ENCODE assay signal across 8 mouse cellular contexts in genomic region chr10:58377592-58378197, GRCm38 (mm10).
DNase-seq lines count a peak whose midpoint lies in the region; ATAC-seq lines count a peak whose summit lies in the region.

No protein-coding gene starts in this region.

- peak; percentile 60 to 69 for DNase-seq in cerebellum, postnatal 10 days
- DNase-seq in right cerebral cortex, postnatal 14 days: peak; percentile 35
- DNase-seq in right cerebral cortex, postnatal 10 days (ENCODE audit: low spot score in 2 of 2): no peak
- DNase-seq in embryo, embryonic 9.5 days (ENCODE audit: extremely low spot score): peak; percentile 44
- peak; percentile 47 to 69 for DNase-seq in kidney, postnatal 36 days
- DNase-seq in naive thymus-derived CD4-positive, alpha-beta T cell, adult 2 months (ENCODE audit: low read depth): peak; percentile 81
- DNase-seq in frontal cortex, postnatal 10 days (ENCODE audit: low spot score in 2 of 2): no peak

- no peak for ATAC-seq in cerebellum, adult (ENCODE audit: insufficient number of reproducible peaks, low FRiP score, low TSS enrichment)

Comparison
In these comparisons a context has a peak if more than half of its experiments do, and no peak if none do; other contexts are left out.
1. DNase-seq: peak in cerebellum, postnatal 10 days (2 of 2), right cerebral cortex, postnatal 14 days (single experiment), embryo, embryonic 9.5 days (single experiment), kidney, postnatal 36 days (2 of 2) and naive thymus-derived CD4-positive, alpha-beta T cell, adult 2 months (single experiment); none in right cerebral cortex, postnatal 10 days (0 of 2) and frontal cortex, postnatal 10 days (0 of 2).